Mouse (Mus musculus) adrenal gland, postnatal 25 days (tissue): ENCODE data around the gene Dnah17. TPM values are rescaled to one million over a fixed set of nuclear protein-coding genes. Genes with fewer than 3 reads are reported as not detected.

Experiments
- DNase-seq: peaks from one replicate; pipeline ENCODE4 v3.0.0; 2021; ENCODE audit warnings: mixed read lengths
- total RNA-seq: library from RNA; stranded (reverse); gene quantifications from 2 replicates; pipeline ENCODE4 v1.2.3, GENCODE M21; 2021

Gene Dnah17
- total RNA-seq, 1 experiment from 2014 or later = 0.03 TPM

DNA sequence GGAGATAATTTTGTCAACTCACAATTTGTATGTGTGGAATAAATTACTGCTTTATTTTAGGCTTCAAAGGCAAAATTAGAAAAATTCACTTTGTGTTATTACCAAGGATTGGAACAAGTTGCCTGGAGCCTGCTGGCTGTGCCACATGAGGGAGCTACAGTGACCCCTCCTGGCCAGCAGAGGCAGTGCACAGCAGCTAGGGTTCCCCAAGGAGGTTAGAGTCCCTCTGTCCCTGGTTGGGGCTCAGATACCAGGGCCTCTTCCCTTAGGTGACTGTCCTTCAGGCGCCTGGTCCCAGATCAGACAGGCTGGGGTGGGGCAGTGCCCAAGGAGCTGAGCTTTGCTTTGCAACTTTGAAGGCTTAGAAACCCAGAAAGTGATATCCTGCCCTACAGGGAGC is 108.6 kb downstream of the Dnah17 start:
- DNase-seq = peak; percentile 77

DNA sequence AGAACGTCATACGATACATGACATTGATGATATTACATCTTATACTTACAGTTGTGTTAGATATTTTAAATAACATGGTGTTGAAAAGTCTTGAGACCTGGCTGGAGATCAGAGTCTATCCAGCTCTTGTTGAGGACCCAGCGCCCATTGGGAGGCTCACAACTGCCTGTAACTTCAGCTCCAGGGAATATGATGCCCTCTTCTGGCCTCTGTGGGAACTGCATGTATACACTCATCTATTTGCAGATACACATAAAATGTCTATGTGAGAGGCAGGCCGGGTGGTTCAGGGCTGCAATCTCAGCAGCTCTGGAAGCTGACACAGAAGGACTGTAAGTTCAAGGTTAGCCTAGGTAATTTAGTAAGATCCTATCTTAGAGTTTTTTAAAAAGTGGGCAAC is 112.1 kb downstream of the Dnah17 start:
- DNase-seq = no peak

DNA sequence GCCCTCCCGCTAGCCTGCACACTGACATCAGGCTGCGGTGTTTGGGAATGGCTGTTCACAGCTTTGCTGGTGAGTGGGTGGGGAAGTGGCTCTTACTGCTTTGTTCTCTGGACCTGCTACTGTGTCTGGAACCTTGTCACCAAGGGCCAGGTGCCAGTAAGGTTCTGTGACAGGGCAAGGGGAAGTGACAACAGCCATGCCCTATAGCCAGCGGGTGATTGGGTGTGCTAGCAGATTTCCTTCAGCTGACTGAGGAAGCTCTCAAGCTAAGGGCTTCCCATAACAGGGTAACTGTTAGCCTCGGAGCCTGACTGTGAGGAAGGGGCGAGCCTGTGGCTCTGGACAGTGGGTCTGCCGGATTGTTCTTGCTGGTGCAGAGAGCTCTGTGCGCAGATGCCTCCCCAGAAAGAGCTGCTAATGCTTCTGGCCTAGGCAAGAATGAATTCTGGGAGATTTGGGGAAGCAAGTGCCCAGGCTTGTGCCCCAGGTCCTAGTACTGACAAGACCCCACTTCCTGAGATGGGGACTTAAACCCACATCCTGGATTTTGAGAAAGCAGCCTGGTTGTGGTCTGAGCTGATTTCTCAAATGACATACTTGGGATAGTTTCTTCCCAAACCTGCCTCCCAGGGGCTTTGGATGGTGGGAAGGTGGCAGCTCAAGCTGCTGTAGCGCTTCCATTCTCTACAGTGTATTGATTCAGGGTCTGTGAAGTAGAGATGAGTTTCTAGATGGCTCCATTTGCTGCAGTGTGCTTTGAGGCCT is 114.9 kb downstream of the Dnah17 start:
- no peak for DNase-seq

DNA sequence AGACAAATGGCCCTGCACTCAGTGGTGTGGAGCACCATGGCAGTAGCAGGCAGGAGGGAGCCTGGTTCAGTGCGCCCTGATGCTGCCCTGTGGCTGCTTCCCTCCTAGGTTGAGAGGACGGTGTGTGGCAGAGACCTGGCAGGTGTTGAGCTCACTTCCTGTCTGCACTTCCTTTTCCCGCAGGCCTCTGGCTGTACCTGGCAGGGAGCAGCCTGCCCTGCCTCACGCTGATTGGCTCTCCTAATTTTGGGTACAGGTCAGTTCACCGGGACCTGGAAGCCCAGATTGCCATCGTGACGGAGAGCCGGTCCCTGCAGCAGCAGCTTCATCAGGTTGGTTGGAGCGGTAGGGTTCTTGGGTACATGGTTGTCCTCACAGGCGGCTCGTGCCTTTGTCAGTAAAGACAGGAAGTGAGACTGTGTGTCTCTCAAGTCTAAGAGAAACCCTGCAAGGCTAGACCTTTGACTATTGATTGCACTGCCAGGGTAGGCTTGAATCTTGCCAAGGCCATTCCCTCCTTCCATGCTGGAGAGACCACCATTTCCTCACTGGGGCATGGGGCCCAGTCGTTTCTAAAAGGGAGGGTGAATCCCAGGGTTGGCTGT is 115.9 kb downstream of the Dnah17 start:
- DNase-seq = no peak

DNA sequence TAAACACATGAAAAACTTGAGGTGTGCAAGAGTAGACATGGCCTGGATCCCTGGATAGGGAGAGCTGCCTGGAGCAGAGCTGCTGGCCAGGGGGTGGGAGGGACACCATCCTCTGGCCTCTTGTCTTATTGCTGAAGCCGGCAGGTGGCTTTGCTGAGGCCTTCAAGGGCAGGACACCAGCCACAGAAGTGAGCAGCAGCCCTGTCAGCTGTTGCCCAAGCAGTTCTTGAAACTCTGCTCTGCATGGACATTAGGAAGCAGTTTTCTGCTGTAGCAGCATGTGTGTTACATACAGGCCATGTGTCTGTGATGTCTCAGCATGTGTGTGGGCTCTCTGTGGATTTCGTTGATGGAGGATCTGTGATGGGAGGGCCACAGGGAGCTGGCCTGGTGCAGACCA is 117.1 kb downstream of the Dnah17 start:
- DNase-seq = no peak

DNA sequence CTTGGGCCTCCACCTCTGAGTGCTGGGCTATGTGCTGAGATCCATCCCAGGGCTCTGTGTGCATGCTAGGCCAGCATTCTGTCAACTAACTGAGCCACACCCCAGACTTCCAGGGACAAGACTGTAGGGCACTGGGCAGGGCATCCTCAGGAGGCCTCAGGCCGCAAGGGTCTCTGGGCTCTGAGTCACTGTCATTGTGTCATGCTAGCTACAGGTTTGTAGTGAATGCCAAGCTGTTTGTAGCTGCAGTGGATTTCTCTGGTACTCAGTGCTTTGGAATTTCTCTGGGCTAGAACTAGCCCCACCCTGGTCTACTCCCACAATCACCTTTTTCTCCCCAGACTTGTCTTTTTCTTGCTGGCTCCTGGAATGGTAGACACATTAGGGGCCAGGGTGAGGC is 117.8 kb downstream of the Dnah17 start:
- DNase-seq = no peak

DNA sequence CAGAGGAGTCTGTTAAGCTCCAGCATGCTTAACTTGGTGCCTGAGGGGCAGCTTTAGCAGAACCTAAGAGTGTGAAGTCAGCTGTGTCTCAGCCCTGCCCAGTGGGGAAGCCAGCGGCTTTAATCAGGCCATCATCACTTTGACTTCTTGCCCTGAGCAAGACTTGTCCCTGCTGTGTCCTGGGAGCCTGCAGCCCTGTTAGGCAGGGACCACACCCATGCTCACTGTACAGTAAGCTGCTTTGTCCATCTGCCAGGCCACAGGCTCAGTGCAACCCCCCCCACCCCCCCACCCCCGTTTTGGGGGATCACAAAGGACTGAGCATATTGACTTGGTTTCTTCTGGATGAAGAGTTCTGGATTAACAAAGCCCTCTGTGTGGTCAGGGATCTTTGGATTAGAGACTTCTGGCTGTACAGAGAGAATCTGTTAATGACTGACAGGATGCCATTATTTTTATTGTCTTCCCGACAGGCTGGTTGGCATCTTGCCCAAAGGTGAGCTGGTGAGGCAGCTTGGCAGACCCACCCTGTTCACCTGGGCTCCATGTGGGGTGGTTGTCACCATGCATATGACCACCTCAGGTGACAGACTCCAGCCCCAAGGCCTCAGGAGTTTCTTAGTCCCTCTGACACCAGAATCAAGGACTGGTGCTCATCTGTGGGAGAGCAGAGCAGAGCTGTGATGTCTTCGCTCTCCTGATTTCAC is 120.4 kb downstream of the Dnah17 start:
- no peak for DNase-seq

DNA sequence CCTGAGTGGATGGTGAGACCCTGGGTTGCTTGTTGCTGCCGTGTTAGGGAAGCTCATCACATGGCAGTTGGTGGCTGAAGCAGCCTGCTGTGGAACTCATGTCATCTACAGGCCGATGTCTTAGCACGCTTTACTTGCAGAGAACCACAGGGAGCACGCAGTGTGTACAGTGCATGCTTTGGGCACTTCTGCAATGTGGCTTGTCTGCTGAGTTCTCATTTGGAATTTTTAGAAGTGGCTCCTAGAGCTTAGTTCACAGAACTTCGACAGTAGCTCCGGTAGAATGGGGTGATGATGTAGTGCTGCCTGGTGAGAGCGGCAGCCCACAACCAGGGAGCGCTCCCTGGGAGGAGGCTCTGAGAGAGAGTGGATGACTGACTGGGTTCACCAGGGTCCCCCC is 121.6 kb downstream of the Dnah17 start:
- no peak for DNase-seq

DNA sequence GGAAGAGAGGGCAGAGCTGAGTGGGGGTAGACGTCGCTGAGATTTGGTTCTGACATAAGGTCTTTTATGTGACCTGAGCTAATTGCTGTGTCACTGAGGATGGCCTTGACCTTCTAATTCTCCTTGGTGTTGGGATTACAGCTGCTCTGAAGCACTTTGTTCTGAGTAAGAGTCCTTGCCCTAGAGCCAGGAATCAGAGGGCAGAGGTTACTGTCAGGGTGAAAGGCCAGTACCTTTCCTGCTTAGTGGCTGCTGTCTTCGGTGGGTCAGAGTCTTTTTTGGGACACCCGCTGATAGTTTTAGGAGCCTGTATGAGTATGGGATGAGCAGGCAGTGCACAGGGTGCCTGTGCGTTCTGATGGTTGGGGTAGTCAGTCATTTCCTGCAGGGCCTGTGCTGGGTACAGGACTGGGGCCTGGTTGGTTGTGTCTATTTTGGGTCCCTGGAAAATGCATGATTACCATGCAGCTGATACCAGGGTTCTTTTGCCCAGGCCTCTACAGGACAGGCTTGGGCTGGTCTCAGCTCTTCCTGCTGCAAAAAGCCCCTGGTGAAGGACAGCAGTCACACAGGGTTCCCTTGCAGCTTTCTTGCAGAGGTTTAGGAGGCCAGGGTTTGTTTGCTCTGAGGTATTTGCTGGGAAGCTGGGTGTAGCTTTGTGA is 122.2 kb downstream of the Dnah17 start:
- no peak for DNase-seq

DNA sequence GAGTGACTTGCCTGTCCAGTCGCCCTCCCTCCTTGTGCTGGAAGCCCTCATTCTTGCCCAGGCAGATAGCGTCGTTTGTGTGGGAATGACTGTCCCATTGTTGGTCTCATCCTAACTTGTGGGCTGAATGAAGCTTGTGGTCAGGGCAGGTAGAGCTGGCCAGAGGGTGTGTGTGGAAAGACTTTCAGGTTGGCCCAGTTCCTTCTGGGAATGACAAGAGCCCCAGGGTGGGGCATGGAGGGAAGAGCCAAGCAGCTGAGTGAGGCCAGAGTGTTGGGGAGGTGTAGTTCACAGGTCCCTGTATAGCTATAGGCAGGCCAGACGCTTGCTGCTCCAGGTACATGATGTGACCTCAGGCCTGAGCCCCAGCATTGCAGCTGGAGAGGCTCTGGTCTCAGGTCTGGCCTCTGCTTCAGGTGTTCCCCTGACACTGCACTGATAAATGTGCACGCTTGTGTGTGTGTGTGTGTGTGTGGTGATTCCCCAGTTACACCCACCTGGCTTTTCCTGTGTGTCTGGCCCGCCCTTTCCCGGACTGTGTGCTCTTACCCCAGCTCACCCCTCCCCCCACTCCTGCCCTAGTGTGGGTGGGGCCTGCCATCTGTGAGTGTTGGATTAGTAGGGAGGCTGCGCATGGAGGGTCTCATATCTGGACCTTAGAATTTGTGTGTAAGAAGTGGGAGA is 122.8 kb downstream of the Dnah17 start:
- DNase-seq = peak; percentile 30

DNA sequence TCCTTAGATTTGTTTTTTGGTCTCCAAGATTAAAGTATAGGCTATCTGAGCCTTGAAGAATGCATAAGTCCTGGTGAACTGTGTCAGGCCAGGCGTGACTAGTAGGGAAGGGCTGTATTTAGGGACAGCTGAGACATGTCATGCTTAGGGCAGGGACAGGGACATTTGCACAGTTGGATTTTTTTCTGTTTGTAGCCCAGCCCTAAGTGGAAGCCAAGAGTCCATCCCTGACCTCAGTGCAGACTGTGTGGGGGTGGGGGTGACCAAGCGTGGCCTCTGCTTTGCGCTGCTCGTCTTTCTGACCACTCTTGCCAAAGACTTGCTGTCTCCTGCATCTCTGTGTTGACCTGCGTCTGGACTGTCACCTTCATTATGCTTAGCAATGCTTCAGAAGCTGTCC is 126.2 kb downstream of the Dnah17 start:
- no peak for DNase-seq

DNA sequence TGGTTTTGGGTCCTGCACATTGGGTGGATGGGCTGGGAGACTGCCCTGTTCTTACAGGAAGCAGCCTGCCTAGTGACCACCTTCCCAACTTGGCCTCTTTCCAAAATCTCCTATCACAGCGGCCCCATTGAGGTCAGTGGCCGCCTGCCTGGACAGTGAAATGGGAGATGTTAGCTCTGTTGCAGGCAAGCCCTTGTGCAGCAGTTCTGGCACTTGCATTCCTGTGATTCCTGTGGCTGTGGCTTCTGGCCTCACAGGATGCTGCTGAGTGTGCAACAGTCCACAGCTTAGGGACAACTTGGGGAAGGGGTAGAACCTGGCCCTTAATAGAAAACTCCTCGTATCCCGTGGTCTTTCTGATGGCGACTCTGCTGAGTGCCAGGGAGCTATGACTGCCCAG is 126.7 kb downstream of the Dnah17 start:
- DNase-seq = no peak

DNA sequence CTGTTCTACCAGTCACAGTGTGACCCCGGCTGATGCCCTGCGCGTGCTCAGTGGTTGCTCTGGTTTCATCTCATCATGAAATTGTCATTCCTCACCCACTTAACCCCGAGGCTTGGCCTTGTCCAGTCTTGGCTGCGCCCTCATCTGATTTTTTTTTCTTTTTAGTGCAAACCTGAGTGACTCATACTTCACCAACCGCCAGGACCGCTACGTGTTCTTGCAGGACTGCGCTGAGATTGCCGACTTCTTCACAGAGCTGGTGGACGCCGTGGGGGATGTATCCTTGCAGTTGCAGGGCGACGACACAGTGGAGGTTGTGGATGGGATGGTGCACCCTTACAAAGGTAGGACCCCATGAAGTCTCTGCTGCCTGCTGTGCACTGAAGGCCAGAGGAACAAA is 127.3 kb downstream of the Dnah17 start:
- DNase-seq = peak; percentile 57

DNA sequence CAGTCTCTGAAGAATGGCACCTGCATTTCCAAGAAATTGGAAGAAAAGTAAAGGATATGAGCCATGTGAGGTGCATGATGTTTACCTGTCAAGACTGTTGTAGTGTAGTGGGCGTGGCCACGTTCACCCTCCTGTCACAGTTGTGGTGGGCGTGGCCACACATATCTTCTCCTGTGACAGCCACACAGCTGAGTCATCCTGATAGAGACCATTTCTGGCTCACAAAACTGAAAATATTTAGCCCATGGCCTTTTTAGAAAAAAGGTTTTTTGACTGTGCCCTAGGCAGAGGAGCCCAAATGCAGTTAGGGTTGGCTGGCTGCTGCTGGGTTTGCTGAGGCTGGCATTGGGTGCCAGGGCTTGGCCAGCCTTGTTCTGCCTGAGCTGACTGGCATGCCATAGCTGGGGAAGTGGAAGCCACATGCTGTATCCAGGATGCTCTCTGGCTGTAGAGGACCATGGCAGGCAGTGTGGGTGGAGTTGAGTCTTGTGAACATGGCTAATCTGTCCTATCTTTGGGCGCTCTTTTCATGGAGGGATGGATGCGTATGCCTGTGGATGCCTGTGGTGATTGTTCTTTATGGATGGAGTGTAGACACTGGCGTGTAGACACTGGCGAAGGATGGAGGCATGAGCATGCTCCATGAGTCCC is 129.7 kb downstream of the Dnah17 start:
- DNase-seq = peak; percentile 52

DNA sequence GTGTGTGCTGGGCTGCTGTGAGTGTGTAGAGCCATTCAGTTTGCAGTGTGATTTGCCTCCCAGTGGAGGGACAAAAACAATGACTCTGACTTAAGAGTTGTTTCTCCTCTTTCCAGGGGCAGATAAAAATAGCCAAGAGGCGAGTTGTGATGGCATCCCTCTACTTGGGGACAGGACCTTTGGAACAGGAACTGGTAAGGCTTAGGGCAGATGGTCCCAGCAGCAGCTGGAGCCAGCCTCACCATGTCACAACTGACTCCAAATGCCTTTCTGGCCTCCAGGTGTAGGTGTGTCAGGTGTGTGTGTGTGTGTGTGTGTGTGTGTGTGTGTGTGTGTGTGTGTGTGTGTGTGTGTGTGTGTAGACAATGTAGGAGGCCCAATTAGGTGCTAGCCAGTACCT is 130.4 kb downstream of the Dnah17 start:
- DNase-seq = no peak

DNA sequence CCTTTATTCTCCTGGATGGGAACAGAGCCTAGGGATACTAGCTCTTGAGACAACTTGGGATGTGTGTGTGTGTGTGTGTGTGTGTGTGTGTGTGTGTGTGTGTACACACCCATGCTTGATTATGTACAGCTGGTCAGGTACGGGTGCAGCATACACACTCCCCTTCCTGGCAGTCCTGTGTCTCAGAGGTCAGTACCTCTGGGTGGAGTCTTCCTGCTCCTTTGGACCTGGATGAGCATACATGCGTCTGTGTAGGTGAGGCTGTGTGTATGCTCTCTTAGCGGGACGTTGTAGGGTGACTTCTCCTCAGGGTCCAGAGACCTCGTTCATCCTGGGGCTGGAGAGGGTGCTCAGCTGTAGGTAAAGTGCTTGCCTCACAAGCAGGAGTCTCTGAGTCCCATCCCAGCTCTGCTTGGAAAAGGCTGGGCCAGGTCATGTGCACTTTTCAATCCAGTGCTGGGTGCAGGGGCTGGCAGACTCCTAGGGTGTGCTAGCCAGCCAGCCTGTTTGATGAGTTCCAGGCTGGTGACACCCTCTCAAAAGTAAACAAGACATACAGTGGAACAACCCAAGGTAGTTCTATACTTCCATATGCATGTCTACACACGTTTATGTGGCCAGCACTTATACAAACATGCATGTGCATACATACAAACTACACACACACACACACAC is 131.0 kb downstream of the Dnah17 start:
- no peak for DNase-seq

DNA sequence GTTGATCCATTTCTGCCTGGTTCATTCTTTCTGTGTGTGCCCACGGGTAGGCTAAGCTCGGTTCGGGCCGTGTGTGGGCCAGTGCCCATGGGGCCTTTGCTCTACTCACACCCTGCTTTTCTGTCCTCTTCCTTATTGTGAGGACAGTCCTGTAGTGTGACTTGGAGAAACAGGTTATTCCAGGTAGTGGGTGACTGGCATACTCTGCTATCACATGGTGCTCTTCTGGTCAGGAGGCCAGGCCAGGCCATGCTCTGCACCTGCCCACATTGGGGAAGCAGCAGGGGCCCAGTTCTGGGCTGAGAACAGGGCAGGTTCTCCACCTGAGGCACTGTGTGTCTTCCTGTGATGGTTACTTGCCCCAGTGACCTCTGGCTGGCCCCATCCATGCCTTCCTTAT is 132.1 kb downstream of the Dnah17 start:
- DNase-seq = no peak

DNA sequence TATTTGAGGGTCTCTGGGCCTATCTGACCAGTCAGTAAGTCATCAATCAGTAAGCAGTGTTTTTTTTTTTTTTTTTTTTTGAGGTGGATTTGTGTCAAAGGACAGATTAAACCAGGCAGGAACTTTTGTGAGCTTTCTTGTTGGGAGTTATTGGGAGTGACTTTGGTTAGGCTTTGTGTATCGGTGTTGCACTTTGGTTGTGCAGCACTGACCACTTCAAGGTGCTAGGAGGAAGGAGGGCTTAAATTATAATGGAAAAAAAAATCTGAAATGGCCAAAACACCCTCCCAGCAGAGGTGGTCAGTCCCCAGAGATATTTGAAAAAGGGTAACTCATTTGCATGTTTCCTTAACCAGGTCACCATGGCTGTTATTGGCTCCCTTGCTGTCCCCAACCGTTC is 133.3 kb downstream of the Dnah17 start:
- DNase-seq = no peak

DNA sequence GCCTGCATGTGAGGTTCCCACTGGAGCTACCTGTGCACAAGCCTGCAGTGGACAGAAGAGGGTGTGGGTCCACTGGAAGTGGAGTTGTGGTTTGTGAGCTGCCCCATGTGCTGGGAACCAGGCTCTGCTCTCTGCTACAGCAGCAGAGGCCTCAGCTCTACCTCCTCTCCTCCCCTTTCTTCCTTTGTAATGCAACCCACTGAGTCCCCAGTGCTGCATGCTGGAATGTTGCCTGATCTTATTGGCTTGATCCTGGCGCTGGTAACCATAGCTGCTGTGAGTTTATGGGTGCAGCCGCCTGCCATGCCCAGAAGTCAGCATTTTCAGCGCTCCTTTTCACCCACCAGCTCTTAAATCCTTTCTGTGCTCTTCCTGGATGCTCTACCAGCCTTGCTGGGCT is 134.4 kb downstream of the Dnah17 start:
- DNase-seq = no peak

DNA sequence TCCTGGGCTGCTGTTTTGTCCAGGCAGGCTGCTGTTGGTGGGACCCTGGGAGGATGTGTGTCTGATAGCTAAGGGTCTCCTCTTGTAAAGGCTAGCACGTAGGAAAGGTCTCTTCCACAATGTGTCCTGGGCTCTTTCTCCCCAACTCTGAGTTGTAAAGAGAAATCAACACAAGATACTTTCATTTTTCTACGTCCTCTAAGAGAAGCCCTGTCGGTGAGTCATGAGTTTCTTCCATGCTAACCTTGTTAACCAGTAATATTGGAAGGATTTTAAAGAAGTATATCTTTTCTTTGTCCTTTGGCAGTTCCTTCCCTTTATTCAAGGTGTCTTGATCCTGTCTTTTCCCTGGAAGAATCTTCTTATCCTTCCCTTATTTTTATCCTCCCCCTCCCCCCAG is 134.8 kb downstream of the Dnah17 start:
- DNase-seq = no peak

DNA sequence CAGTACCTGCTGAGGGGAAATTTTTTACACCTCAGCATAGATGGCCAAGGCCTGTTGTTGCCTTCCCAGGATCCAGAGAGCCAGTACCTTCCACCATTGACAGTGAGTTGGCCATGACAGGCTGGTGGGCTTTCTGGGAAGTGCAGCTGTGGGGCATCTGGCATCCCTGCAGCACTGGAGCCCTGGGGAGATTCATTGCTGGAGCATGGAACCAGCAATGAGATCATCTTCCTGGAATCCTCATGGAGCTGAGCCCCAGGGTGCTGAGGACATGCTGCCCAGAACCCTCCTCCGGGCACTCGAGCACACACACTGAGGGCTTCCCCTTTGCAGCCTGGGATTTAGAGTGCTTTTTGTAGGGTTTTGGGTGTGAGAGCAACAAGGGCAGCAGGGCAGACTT is 135.2 kb downstream of the Dnah17 start:
- peak; percentile 35 for DNase-seq
